Mouse (Mus musculus): Measurements from ENCODE around the gene Tyrp1. TPM values are rescaled to one million over a fixed set of nuclear protein-coding genes. Genes with fewer than 3 reads are reported as not detected.

Tyrp1 gene
- polyA plus RNA-seq, 1 experiment = not detected

- 56% methylated on average over 5 of the region's 5 CpGs for WGBS
- H3K4me3 ChIP-seq (replicated peaks; ENCODE audit: control insufficient read depth, low read depth, low read length) = no peak overlapping the region
- no peak overlapping the region for H3K27ac ChIP-seq (ENCODE audit: control insufficient read depth, insufficient read depth, low read depth, low read length, poor library complexity)
- TF ChIP-seq CTCF (IDR thresholded peaks at IDR 0.05; ENCODE audit: control insufficient read depth, insufficient read depth, low read length) (no peak), POLR2A (IDR thresholded peaks at IDR 0.05; ENCODE audit: borderline replicate concordance, control insufficient read depth, low read depth, low read length) (no peak)
- no peaks in the 10 kb centered on the region for H3K4me1 ChIP-seq (ENCODE audit: control insufficient read depth, insufficient read depth, low read length)
These were observed 40.4 kb downstream of the Tyrp1 start for GRCm38 (mm10) chr4:80874121-80874859.

DNA sequence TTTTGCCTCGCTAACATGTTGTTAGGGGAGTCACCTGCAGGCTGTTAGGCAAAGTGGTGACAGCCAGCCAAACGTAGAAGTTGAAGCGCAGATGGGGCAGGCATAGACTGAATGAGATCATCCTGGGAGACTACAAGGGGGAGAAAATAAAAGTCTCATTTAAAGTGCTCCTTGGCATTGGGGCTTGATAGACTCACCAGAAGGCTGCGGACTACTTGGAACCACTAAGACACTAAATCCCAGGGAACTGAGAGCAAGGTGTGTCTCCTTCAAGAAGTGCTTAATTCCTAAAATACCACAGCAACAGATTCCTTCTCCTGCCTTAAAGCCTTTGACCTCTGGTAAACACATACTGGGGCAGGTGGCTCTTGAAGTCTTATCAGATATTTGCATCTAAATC lies 41.1 kb downstream of the Tyrp1 start:
- no peak overlapping the region for H3K4me3 ChIP-seq (replicated peaks; ENCODE audit: control insufficient read depth, low read depth, low read length)
- 82% methylated on average over 4 of the region's 4 CpGs for WGBS
- TF ChIP-seq POLR2A (IDR thresholded peaks at IDR 0.05; ENCODE audit: borderline replicate concordance, control insufficient read depth, low read depth, low read length) = no peak
- no peak for TF ChIP-seq CTCF (IDR thresholded peaks at IDR 0.05; ENCODE audit: control insufficient read depth, insufficient read depth, low read length)

GRCm38 (mm10) chr4:80881996-80882599 lies 48.2 kb downstream of the Tyrp1 start:
- Histone ChIP-seq H3K27ac (ENCODE audit: control insufficient read depth, insufficient read depth, low read depth, low read length, poor library complexity) (no peak overlapping the region), H3K4me1 (ENCODE audit: control insufficient read depth, insufficient read depth, low read length) (no peaks in the 10 kb centered on the region), H3K4me3 (replicated peaks; ENCODE audit: control insufficient read depth, low read depth, low read length) (no peak overlapping the region)
- WGBS = 73% methylated on average over 1 of the region's 1 CpGs
- TF ChIP-seq CTCF (IDR thresholded peaks at IDR 0.05; ENCODE audit: control insufficient read depth, insufficient read depth, low read length) (no peak), POLR2A (IDR thresholded peaks at IDR 0.05; ENCODE audit: borderline replicate concordance, control insufficient read depth, low read depth, low read length) (no peak)

More for the DNA sequence above, 41.1 kb downstream of the Tyrp1 start:
- no peaks in the 10 kb centered on the region for H3K4me1 ChIP-seq (ENCODE audit: control insufficient read depth, insufficient read depth, low read length)
- no peak overlapping the region for H3K27ac ChIP-seq (ENCODE audit: control insufficient read depth, insufficient read depth, low read depth, low read length, poor library complexity)

- 76% methylated on average over 4 of the region's 4 CpGs for WGBS
- no peak overlapping the region for H3K4me3 ChIP-seq (replicated peaks; ENCODE audit: control insufficient read depth, low read depth, low read length)
- H3K27ac ChIP-seq (ENCODE audit: control insufficient read depth, insufficient read depth, low read depth, low read length, poor library complexity) = no peak overlapping the region
- TF ChIP-seq CTCF (IDR thresholded peaks at IDR 0.05; ENCODE audit: control insufficient read depth, insufficient read depth, low read length) (no peak), POLR2A (IDR thresholded peaks at IDR 0.05; ENCODE audit: borderline replicate concordance, control insufficient read depth, low read depth, low read length) (no peak)
- H3K4me1 ChIP-seq (ENCODE audit: control insufficient read depth, insufficient read depth, low read length) = no peaks in the 10 kb centered on the region
These were observed 52.7 kb downstream of the Tyrp1 start for GRCm38 (mm10) chr4:80886631-80887030.

GRCm38 (mm10) chr4:80891004-80891403 lies 57.1 kb downstream of the Tyrp1 start:
- H3K4me1 ChIP-seq (ENCODE audit: control insufficient read depth, insufficient read depth, low read length) = no peaks in the 10 kb centered on the region
- WGBS = 83% methylated on average over 6 of the region's 6 CpGs
- H3K4me3 ChIP-seq (replicated peaks; ENCODE audit: control insufficient read depth, low read depth, low read length) = no peak overlapping the region
- TF ChIP-seq CTCF (IDR thresholded peaks at IDR 0.05; ENCODE audit: control insufficient read depth, insufficient read depth, low read length) (no peak), POLR2A (IDR thresholded peaks at IDR 0.05; ENCODE audit: borderline replicate concordance, control insufficient read depth, low read depth, low read length) (no peak)
- no peak overlapping the region for H3K27ac ChIP-seq (ENCODE audit: control insufficient read depth, insufficient read depth, low read depth, low read length, poor library complexity)

- Histone ChIP-seq H3K4me3 (replicated peaks; ENCODE audit: control insufficient read depth, low read depth, low read length) (no peak overlapping the region), H3K27ac (ENCODE audit: control insufficient read depth, insufficient read depth, low read depth, low read length, poor library complexity) (no peak overlapping the region), H3K4me1 (ENCODE audit: control insufficient read depth, insufficient read depth, low read length) (no peaks in the 10 kb centered on the region)
- TF ChIP-seq CTCF (IDR thresholded peaks at IDR 0.05; ENCODE audit: control insufficient read depth, insufficient read depth, low read length) (no peak), POLR2A (IDR thresholded peaks at IDR 0.05; ENCODE audit: borderline replicate concordance, control insufficient read depth, low read depth, low read length) (no peak)
- 81% methylated on average over 4 of the region's 4 CpGs for WGBS
These were observed 61.5 kb downstream of the Tyrp1 start for GRCm38 (mm10) chr4:80895278-80895894.

Other genes with a start within 250 kb of the Tyrp1 start
- gene Lurap1l, start 76.5 kb downstream of the Tyrp1 start, polyA plus RNA-seq (2011; ENCODE audit: insufficient read depth, insufficient read length, low replicate concordance, missing spikeins) = 0.82 TPM in 1 of 2 replicates, not detected in the other